Mouse (Mus musculus): ENCODE measurements around the gene Olfr1047. TPM values are rescaled to one million over a fixed set of nuclear protein-coding genes. Genes with fewer than 3 reads are reported as not detected.
"Not testable (repeated sequence)": the region's sequence is repeated elsewhere in the genome, so short reads cannot be mapped to it uniquely, and the experiment has no call there.

The Olfr1047 gene
- total RNA-seq (2015), result not detected in 2 replicates
- not detected in 2 replicates for total RNA-seq (2017)

DNA sequence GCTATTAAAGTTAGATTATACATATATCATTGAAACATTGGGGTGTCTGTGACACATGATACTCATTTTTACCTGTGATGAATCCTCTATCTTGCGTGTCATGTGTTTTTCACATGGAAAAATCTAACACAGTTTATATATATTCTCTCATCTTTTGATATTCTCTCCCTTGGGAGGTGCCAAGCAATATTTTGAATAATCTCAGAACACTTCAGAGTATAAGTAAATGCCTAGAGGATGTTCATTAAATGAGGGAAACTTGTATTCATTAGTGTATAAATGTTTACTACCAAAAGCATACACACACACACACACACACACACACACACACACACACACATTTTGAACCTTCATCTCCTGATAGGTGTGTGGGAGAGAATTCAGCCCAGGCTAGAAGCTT is at the start of gene Olfr1047:
TSS of gene Olfr1047 (minus strand) at position 101 of the 400 bp plus-strand sequence.
- ATAC-seq (replicated peaks; ENCODE audit: poor library complexity), result no peak

GRCm38 (mm10) chr2:86278988-86279387 is 47.8 kb upstream of the Olfr1047 start, which contains the start of gene Olfr1051:
TSS of gene Olfr1051 (minus strand) at chr2:86279088.
- ATAC-seq (replicated peaks; ENCODE audit: poor library complexity), result not testable (repeated sequence)

GRCm38 (mm10) chr2:86258228-86258627 is 27.0 kb upstream of the Olfr1047 start, which contains the start of gene Olfr1049:
TSS of gene Olfr1049 (minus strand) at chr2:86258328.
- not testable (repeated sequence) for ATAC-seq (replicated peaks; ENCODE audit: poor library complexity)

DNA sequence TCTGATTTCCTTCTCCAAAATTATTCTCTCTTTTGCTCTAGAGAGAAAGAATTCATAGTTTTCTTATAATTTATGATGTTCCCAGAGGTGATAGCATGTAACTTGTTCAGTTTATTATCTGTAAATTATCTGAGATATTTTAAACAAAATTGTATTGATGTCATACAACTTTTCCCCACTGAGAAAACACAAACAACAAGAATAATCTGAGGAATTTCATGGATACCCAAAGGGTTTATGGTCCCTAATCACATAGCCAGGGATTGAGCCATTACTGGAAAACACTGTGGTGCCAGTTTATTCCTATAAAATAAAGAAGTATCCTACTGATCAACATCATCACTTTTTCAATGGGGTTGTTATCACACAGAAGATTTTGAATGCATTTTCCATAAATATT is 9.0 kb upstream of the Olfr1047 start, which contains the start of gene Olfr1048:
TSS of gene Olfr1048 (minus strand) at position 101 of the 400 bp plus-strand sequence.
- no peak for ATAC-seq (replicated peaks; ENCODE audit: poor library complexity)

GRCm38 (mm10) chr2:86219214-86219613 is 12.0 kb downstream of the Olfr1047 start, which contains the start of gene Olfr1046:
TSS of gene Olfr1046 (minus strand) at chr2:86219314.
- no peak for ATAC-seq (replicated peaks; ENCODE audit: poor library complexity)

DNA sequence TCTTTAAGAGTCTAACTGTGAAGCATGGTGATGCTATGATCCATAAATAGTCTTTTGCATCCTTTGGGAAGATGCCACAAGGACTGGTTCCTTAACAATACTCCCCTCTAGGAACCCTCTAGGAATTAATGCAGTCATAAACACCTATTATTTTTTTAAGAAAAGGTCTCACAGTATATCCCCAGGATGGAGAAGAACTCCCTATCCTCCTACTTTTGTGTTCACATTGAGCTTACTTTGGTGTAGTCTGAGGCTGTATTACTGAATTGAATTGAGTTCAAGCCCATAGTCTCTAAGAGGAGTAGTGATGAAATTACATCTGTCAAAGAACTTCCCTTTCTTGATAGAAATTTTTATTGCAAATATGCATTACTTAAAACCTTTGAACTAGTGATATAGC is 28.3 kb downstream of the Olfr1047 start, which contains the start of gene Olfr1045:
TSS of gene Olfr1045 (minus strand) at position 101 of the 400 bp plus-strand sequence.
- no peak for ATAC-seq (replicated peaks; ENCODE audit: poor library complexity)

DNA sequence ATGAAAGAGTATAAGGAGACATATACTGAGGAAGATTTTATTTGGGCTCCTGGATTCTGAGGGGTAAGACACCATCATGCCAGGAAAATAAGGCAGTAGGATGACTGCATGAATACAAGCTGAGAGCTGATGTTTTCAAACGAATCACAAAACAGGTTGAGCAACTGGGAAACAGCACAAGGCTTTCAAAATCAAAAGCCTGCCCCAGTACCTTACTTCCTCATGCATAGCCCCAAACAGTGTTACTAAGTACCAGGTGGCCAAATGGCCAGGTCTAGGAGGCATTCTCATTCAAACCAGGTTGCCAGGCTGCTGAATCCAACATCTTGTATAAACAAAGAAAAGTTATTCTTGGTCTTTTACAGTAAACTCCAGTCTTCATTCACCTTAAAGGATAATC is 35.3 kb downstream of the Olfr1047 start:
- ATAC-seq (replicated peaks; ENCODE audit: poor library complexity), result no peak; the same call in 1 of the 2 replicates

DNA sequence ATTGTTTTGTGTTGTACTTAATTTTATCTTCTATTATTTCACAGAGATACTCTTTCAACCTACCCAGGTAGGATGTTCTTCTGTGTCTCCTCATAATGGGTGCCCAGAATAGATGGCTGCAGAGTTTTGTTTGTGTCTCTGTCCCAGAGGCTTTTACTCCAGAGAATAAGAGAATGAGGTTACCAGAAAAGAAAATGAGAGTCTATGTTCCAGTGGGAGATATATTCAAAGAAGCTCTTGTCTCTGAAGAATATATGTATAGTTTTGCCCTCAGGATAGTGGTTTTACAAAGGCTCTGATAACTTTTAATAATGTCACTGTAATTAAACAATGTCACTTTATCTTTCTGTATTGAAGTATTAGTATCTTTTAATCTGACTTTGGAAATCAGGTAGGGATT is 45.6 kb downstream of the Olfr1047 start, which contains the start of gene Olfr52:
TSS of gene Olfr52 (minus strand) at position 101 of the 400 bp plus-strand sequence.
- no peak for ATAC-seq (replicated peaks; ENCODE audit: poor library complexity)

DNA sequence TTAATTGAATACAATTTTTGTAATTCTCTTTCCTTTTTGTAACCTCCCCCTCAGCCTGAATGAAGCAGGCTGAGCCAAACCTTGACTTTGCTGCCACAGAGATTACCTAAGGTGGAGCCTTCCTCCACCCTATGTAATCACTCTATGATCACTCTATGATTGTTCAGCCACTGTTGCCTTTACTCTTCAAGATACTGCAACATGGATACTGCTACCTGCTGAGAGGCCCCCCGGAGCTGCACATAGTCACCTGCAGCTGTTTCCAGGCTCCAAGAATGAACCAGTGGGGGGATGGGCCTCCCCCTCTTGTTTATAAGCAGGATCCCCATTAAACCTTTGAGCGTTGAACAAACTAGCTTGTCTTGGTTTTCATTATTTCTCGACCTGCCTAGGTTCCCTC is 51.3 kb downstream of the Olfr1047 start:
- ATAC-seq (replicated peaks; ENCODE audit: poor library complexity), result no peak

GRCm38 (mm10) chr2:86177720-86178119 is 53.5 kb downstream of the Olfr1047 start, which contains the start of gene Olfr1044:
TSS of gene Olfr1044 (minus strand) at chr2:86177820.
- ATAC-seq (replicated peaks; ENCODE audit: poor library complexity), result no peak

Other genes starting within 250 kb of the Olfr1047 start
- gene Olfr1031, start 241.1 kb downstream of the Olfr1047 start, total RNA-seq (2015), result not detected in 2 replicates
- gene Olfr1031, start 241.1 kb downstream of the Olfr1047 start, total RNA-seq (2017), result not detected in 2 replicates
- not detected in 2 replicates for gene Olfr1032, start 225.9 kb downstream of the Olfr1047 start, total RNA-seq (2015)
- not detected in 2 replicates for gene Olfr1032, start 225.9 kb downstream of the Olfr1047 start, total RNA-seq (2017)
- gene Olfr1033, start 210.8 kb downstream of the Olfr1047 start, total RNA-seq (2015), result 0.10 and 0.24 TPM in 2 replicates
- gene Olfr1033, start 210.8 kb downstream of the Olfr1047 start, total RNA-seq (2017), result 0.14 TPM in 1 of 2 replicates, not detected in the other
- gene Olfr1034, start 185.5 kb downstream of the Olfr1047 start, total RNA-seq (2015), result not detected in 2 replicates
- not detected in 2 replicates for gene Olfr1034, start 185.5 kb downstream of the Olfr1047 start, total RNA-seq (2017)
- gene Olfr1036, start 157.4 kb downstream of the Olfr1047 start, total RNA-seq (2015), result not detected in 2 replicates
- not detected in 2 replicates for gene Olfr1036, start 157.4 kb downstream of the Olfr1047 start, total RNA-seq (2017)
- gene Olfr1037, start 144.0 kb downstream of the Olfr1047 start, total RNA-seq (2015), result not detected in 2 replicates
- not detected in 2 replicates for gene Olfr1037, start 144.0 kb downstream of the Olfr1047 start, total RNA-seq (2017)
- gene Olfr1039, start 95.5 kb downstream of the Olfr1047 start, total RNA-seq (2015), result not detected in 2 replicates
- gene Olfr1039, start 95.5 kb downstream of the Olfr1047 start, total RNA-seq (2017), result not detected in 2 replicates
- not detected in 2 replicates for gene Olfr1040, start 84.7 kb downstream of the Olfr1047 start, total RNA-seq (2015)
- not detected in 2 replicates for gene Olfr1040, start 84.7 kb downstream of the Olfr1047 start, total RNA-seq (2017)
- not detected in 2 replicates for gene Olfr1042, start 69.6 kb downstream of the Olfr1047 start, total RNA-seq (2015)
- gene Olfr1042, start 69.6 kb downstream of the Olfr1047 start, total RNA-seq (2017), result not detected in 2 replicates
- not detected in 2 replicates for gene Olfr1043, start 63.9 kb downstream of the Olfr1047 start, total RNA-seq (2015)
- gene Olfr1043, start 63.9 kb downstream of the Olfr1047 start, total RNA-seq (2017), result not detected in 2 replicates
- gene Olfr1044, start 53.6 kb downstream of the Olfr1047 start, total RNA-seq (2015), result not detected in 2 replicates
- gene Olfr1044, start 53.6 kb downstream of the Olfr1047 start, total RNA-seq (2017), result not detected in 2 replicates
- gene Olfr52, start 45.7 kb downstream of the Olfr1047 start, total RNA-seq (2015), result not detected in 2 replicates
- gene Olfr52, start 45.7 kb downstream of the Olfr1047 start, total RNA-seq (2017), result not detected in 2 replicates
- gene Olfr1045, start 28.4 kb downstream of the Olfr1047 start, total RNA-seq (2015), result not detected in 2 replicates
- not detected in 2 replicates for gene Olfr1045, start 28.4 kb downstream of the Olfr1047 start, total RNA-seq (2017)
- not detected in 2 replicates for gene Olfr1046, start 12.1 kb downstream of the Olfr1047 start, total RNA-seq (2015)
- gene Olfr1046, start 12.1 kb downstream of the Olfr1047 start, total RNA-seq (2017), result not detected in 2 replicates
- gene Olfr1048, start 8.9 kb upstream of the Olfr1047 start, total RNA-seq (2015), result not detected in 2 replicates
- gene Olfr1048, start 8.9 kb upstream of the Olfr1047 start, total RNA-seq (2017), result not detected in 2 replicates
- gene Olfr1049, start 26.9 kb upstream of the Olfr1047 start, total RNA-seq (2015), result not detected in 2 replicates
- not detected in 2 replicates for gene Olfr1049, start 26.9 kb upstream of the Olfr1047 start, total RNA-seq (2017)
- not detected in 2 replicates for gene Olfr1051, start 47.7 kb upstream of the Olfr1047 start, total RNA-seq (2015)
- gene Olfr1051, start 47.7 kb upstream of the Olfr1047 start, total RNA-seq (2017), result not detected in 2 replicates
- gene Olfr1052, start 61.1 kb upstream of the Olfr1047 start, total RNA-seq (2015), result not detected in 2 replicates
- not detected in 2 replicates for gene Olfr1052, start 61.1 kb upstream of the Olfr1047 start, total RNA-seq (2017)
- not detected in 2 replicates for gene Olfr1053, start 83.9 kb upstream of the Olfr1047 start, total RNA-seq (2015)
- gene Olfr1053, start 83.9 kb upstream of the Olfr1047 start, total RNA-seq (2017), result not detected in 2 replicates
- gene Olfr1054, start 104.0 kb upstream of the Olfr1047 start, total RNA-seq (2015), result not detected in 2 replicates
- gene Olfr1054, start 104.0 kb upstream of the Olfr1047 start, total RNA-seq (2017), result not detected in 2 replicates
- not detected in 2 replicates for gene Olfr1055, start 118.9 kb upstream of the Olfr1047 start, total RNA-seq (2015)
- not detected in 2 replicates for gene Olfr1055, start 118.9 kb upstream of the Olfr1047 start, total RNA-seq (2017)
- not detected in 2 replicates for gene Olfr1056, start 131.1 kb upstream of the Olfr1047 start, total RNA-seq (2015)
- gene Olfr1056, start 131.1 kb upstream of the Olfr1047 start, total RNA-seq (2017), result not detected in 2 replicates
- gene Olfr1057, start 147.0 kb upstream of the Olfr1047 start, total RNA-seq (2015), result not detected in 2 replicates
- not detected in 2 replicates for gene Olfr1057, start 147.0 kb upstream of the Olfr1047 start, total RNA-seq (2017)
- not detected in 2 replicates for gene Olfr1058, start 157.2 kb upstream of the Olfr1047 start, total RNA-seq (2015)
- not detected in 2 replicates for gene Olfr1058, start 157.2 kb upstream of the Olfr1047 start, total RNA-seq (2017)
- gene Olfr1061, start 182.6 kb upstream of the Olfr1047 start, total RNA-seq (2015), result not detected in 2 replicates
- not detected in 2 replicates for gene Olfr1061, start 182.6 kb upstream of the Olfr1047 start, total RNA-seq (2017)
- not detected in 2 replicates for gene Olfr1062, start 195.3 kb upstream of the Olfr1047 start, total RNA-seq (2015)
- gene Olfr1062, start 195.3 kb upstream of the Olfr1047 start, total RNA-seq (2017), result not detected in 2 replicates
- gene Olfr1065, start 219.2 kb upstream of the Olfr1047 start, total RNA-seq (2015), result not detected in 2 replicates
- not detected in 2 replicates for gene Olfr1065, start 219.2 kb upstream of the Olfr1047 start, total RNA-seq (2017)
- not detected in 2 replicates for gene Olfr1066, start 224.9 kb upstream of the Olfr1047 start, total RNA-seq (2015)
- gene Olfr1066, start 224.9 kb upstream of the Olfr1047 start, total RNA-seq (2017), result not detected in 2 replicates